Mouse (Mus musculus) intestine, postnatal 0 days (tissue): ENCODE measurements around the gene Znhit2. TPM values are rescaled to one million over a fixed set of nuclear protein-coding genes. Genes with fewer than 3 reads are reported as not detected.

Experiments
- ATAC-seq: fragments of 200-750 bp; cut with Nextera tagmentation; 2 replicates; pipeline ENCODE4 v1.8.0; 2017; ENCODE audit warnings: mild to moderate bottlenecking, moderate TSS enrichment, moderate library complexity
- H3K27ac ChIP-seq: fragments of 300-500 bp; sonication (generic); 2 replicates; pipeline ENCODE4 v1.5.1; 2014; ENCODE audit warnings: mild to moderate bottlenecking, low read depth, low read length, moderate library complexity
- H3K27me3 ChIP-seq: fragments of 300-500 bp; sonication (generic); replicated peaks from 2 replicates; pipeline ENCODE4 v1.6.1; 2014; ENCODE audit warnings: low read length, mixed read lengths; ENCODE audit not compliant: control insufficient read depth, insufficient read depth
- H3K36me3 ChIP-seq: fragments of 300-500 bp; sonication (generic); 2 replicates; pipeline ENCODE4 v1.6.1; 2014; ENCODE audit warnings: mild to moderate bottlenecking, moderate library complexity; ENCODE audit not compliant: control insufficient read depth, insufficient read depth
- H3K4me1 ChIP-seq: fragments of 300-500 bp; sonication (generic); replicated peaks from 2 replicates; pipeline ENCODE4 v1.6.1; 2014; ENCODE audit warnings: antibody characterized with exemption, low read length, mixed read lengths; ENCODE audit not compliant: control insufficient read depth, insufficient read depth
- H3K4me2 ChIP-seq: fragments of 300-500 bp; sonication (generic); replicated peaks from 2 replicates; pipeline ENCODE4 v1.6.1; 2014; ENCODE audit warnings: low read depth, mild to moderate bottlenecking, moderate library complexity
- H3K4me3 ChIP-seq: fragments of 300-500 bp; sonication (generic); 2 replicates; pipeline ENCODE4 v1.5.1; 2014; ENCODE audit warnings: low read depth, low read length
- H3K9ac ChIP-seq: fragments of 300-500 bp; sonication (generic); 2 replicates; pipeline ENCODE4 v1.6.1; 2014; ENCODE audit warnings: mild to moderate bottlenecking, low read depth, low read length
- H3K9me3 ChIP-seq: fragments of 300-500 bp; sonication (generic); 2 replicates; pipeline ENCODE4 v1.6.1; 2016; ENCODE audit warnings: mixed run types; ENCODE audit not compliant: control insufficient read depth
- CTCF ChIP-seq: sonication (generic); IDR thresholded peaks from 2 replicates; pipeline ENCODE4 v1.5.1; 2016; ENCODE audit warnings: low read depth, mild to moderate bottlenecking, control low read depth, antibody characterized with exemption, moderate library complexity
- WGBS: fragments of 180-500 bp; shearing (Covaris S2); extraction: QIAGEN DNeasy Blood & Tissue Kit; methylation state at CpG from one replicate; pipeline ENCODE4 v1.1.7; 2014; 5-methylcytosine and 5-hydroxymethylcytosine counted together
- polyA plus RNA-seq: library from polyadenylated mRNA; unstranded; fragments of >200 nt; fragmentation: Nextera tagmentation; extraction: Ambion mirVana; gene quantifications from 2 replicates; pipeline ENCODE4 v1.2.1, GENCODE M21; 2015

Gene Znhit2
- polyA plus RNA-seq, 1 experiment from 2014 or later, result 30.8 TPM

DNA sequence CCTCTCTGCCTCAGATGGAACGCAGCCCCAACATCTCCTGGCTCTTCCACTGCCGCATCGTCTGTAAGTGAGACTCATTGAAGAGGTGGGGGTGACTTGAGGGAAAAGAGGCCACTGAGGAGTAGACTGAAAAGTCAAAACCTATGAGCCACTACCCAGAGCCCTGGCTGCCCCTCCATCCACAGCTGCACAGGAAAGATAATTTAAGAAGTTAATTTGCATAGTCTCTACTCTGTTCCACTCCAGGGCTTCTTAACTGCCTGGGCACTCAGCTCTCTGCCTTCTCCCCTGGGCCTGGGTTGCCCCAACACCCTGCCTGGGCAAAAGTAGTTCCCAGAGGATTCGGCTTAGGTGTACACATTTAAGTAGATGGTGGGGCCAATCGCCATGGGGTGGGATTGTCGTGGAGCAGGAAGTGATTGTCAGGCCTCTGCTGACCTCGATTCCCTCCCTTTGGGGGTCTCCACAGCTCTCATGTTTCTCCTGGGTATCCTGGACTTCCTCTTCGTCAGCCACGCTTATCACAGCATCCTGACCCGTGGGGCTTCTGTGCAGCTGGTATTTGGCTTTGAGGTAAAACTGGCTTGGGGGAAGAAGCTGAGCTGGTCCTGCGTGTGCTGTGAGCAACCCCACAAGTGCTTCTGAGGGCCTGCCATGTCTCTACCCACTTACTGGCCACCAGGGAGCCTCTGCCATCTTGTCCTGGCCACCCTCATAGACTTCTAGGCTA, 12.1 kb upstream of the Znhit2 start:
- no peak overlapping the region for H3K9ac ChIP-seq
- no peak for ATAC-seq
- 88% methylated on average over 11 of the region's 11 CpGs for WGBS
- H3K4me2 ChIP-seq, result no peak overlapping the region
- peaks cover 56% of the 10 kb centered on the region for H3K36me3 ChIP-seq
- no peak overlapping the region for H3K4me3 ChIP-seq
- no peaks in the 10 kb centered on the region for H3K9me3 ChIP-seq
- no peaks in the 10 kb centered on the region for H3K27me3 ChIP-seq
- TF ChIP-seq CTCF, result no peak
- H3K4me1 ChIP-seq, result no peaks in the 10 kb centered on the region; the same call in 1 of the 2 replicates
- no peak overlapping the region for H3K27ac ChIP-seq

DNA sequence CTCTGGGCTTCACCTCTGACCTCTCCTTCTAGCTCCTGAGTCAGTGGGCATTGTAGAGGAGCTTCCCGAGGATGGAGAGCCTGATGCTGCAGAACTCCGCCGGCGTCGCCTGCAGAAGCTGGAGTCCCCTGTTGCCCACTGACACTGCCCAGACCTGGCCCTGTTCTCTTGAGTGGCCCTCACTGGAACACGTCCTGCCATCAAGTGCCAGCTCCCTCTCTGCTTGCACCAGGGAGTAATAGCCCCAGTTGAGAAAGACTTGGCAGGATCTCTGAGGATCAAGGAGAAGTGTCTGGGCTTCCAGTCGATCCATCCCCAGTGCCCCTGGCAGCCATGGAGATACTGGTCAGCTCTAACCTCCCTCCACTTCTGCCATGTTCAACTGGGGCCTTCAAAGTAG, 8.5 kb upstream of the Znhit2 start:
- Histone ChIP-seq H3K4me1 (peaks cover 4% of the 10 kb centered on the region), H3K9me3 (no peaks in the 10 kb centered on the region), H3K4me2 (no peak overlapping the region), H3K27ac (no peak overlapping the region), H3K27me3 (no peaks in the 10 kb centered on the region), H3K36me3 (peaks cover 73% of the 10 kb centered on the region), H3K4me3 (no peak overlapping the region), H3K9ac (no peak overlapping the region)
- 81% methylated on average over 7 of the region's 7 CpGs for WGBS
- ATAC-seq, result no peak
- no peak for TF ChIP-seq CTCF

DNA sequence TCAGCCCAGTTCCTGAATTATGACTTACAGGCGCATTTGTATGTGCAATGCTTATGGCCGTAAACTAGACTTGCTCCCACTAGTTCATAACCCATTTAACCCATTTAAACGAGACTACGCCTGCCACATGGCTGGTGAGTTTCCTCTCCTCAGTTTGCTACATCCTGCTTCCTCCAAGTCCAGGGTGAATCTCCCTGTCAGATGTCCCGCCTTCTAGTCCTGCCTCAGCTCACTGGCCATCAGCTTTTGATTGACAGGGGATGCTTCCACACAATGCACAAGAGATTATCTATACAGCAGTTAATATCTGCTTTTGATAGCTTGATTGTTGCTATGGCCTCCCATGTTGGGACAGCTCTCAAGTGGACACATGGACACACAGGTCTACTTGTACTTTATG, 6.7 kb upstream of the Znhit2 start:
- TF ChIP-seq CTCF, result no peak
- WGBS, result 57% methylated on average over 5 of the region's 5 CpGs
- Histone ChIP-seq H3K4me2 (no peak overlapping the region), H3K9ac (no peak overlapping the region), H3K4me3 (no peak overlapping the region), H3K36me3 (peaks cover 65% of the 10 kb centered on the region), H3K4me1 (peaks cover 4% of the 10 kb centered on the region; the same call in 1 of the 2 replicates), H3K9me3 (no peaks in the 10 kb centered on the region), H3K27ac (peak overlapping the region; percentile 28; the same call in 1 of the 2 replicates), H3K27me3 (no peaks in the 10 kb centered on the region)
- ATAC-seq, result no peak

DNA sequence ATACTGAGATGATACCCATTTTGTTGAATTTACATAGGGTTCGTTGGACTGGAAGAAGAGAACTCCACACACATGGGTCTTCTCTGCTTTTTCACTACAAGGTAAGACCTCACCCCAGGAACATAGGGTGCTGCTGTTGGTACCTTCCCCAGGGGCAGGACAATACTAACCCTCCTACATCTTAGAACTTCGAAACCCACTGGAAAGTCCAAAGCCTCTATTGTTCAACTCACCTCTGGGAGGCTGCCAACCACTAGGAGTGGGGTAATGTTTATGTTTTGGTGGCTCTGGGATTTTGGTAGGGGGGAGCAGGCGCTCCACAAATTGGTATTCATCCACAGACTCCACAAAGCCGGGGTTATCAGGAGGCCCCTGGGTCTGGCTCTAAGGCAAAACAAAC, 4.3 kb upstream of the Znhit2 start:
- H3K4me1 ChIP-seq, result peaks cover 4% of the 10 kb centered on the region; the same call in 1 of the 2 replicates
- peak overlapping the region; percentile 73 for H3K4me2 ChIP-seq
- no peaks in the 10 kb centered on the region for H3K27me3 ChIP-seq
- WGBS, result 41% methylated on average over 4 of the region's 4 CpGs
- H3K27ac ChIP-seq, result no peak overlapping the region
- H3K36me3 ChIP-seq, result peaks cover 41% of the 10 kb centered on the region
- no peak for ATAC-seq
- peak overlapping the region; percentile 62 for H3K4me3 ChIP-seq
- H3K9ac ChIP-seq, result peak overlapping the region; percentile 63
- no peaks in the 10 kb centered on the region for H3K9me3 ChIP-seq
- no peak for TF ChIP-seq CTCF

DNA sequence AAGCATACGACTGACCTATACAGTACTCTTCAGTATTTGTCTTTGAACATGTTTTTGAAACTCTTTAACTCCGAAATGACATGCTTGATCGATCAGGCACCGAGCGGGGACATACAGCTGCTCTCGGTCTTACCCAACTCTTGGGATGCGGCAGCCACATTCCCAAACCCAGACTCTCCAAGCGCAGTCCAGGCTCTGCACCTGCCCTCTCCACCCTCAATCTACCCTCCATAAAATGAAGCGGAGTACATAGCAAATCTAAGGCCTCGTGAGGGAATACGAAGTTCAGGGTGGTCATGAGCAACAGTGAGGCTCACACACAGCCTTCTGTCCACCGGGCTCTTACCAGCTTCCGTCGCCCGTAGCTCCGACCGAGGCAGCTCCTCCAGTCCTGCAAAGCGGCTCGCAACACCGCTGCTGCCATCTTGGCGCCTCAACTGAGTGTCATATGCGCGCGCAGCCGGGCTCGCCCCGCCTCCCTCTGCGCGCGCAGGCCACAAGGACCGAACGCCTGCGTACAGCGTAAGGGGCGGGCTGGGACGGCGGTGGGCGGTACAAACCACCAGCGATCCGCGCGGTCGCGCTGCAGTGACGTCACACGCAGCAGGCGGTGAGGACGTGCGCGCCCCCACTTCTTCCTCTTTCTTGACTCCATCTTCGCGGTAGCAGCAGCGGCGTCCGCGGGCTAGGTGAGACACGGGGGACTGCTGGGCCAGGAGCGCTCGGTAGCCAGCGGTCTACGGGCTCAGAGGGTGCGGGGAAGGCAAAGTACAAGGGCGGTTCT, 3.5 kb upstream of the Znhit2 start, which contains the start of the genes Mrpl49 and Fau:
Gene Mrpl49 (minus strand): TSS at position 473 of the 784 bp plus-strand sequence.
Gene Fau (plus strand): TSS at position 532 of the 784 bp plus-strand sequence.
- H3K27ac ChIP-seq, result peak within 1 kb of the TSS; percentile 51
- H3K9ac ChIP-seq, result peak within 1 kb of the TSS; percentile 63
- peaks cover 33% of the 10 kb centered on the region for H3K36me3 ChIP-seq
- H3K4me2 ChIP-seq, result peak within 1 kb of the TSS; percentile 73
- ATAC-seq, result peak; percentile 84
- H3K9me3 ChIP-seq, result no peaks in the 10 kb centered on the region
- no peaks in the 10 kb centered on the region for H3K27me3 ChIP-seq
- H3K4me3 ChIP-seq, result peak within 1 kb of the TSS; percentile 62
- H3K4me1 ChIP-seq, result peaks cover 9% of the 10 kb centered on the region; the same call in 1 of the 2 replicates
- WGBS, result under 1% methylated on average over 61 of the region's 63 CpGs
- no peak for TF ChIP-seq CTCF

DNA sequence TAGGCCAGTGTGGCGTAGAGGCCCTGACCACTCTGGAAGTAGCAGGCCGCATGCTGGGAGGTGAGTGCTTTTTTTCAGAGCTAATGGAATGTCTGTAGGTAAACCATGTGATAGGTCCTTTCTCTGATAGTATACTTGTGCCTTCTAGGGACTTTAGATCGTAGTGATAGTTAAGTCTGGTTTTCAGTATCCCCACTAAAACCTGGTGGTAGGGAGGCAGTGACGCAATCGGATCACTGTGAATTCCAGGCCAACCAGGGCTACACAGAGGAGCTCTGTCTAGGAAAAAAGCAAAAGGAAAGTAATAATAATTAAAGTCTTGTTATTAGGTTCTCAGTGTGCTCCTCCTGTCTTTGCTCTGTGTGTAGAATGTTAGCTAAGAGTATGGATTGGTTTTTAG, 2.5 kb upstream of the Znhit2 start:
- H3K27me3 ChIP-seq, result no peaks in the 10 kb centered on the region
- peaks cover 12% of the 10 kb centered on the region; the same call in 1 of the 2 replicates for H3K4me1 ChIP-seq
- peak overlapping the region; percentile 63 for H3K9ac ChIP-seq
- no peaks in the 10 kb centered on the region for H3K9me3 ChIP-seq
- peak overlapping the region; percentile 73 for H3K4me2 ChIP-seq
- H3K27ac ChIP-seq, result peak overlapping the region; percentile 51
- H3K36me3 ChIP-seq, result peaks cover 23% of the 10 kb centered on the region
- ATAC-seq, result no peak
- WGBS, result 17% methylated on average over 5 of the region's 5 CpGs
- H3K4me3 ChIP-seq, result peak overlapping the region; percentile 62
- TF ChIP-seq CTCF, result no peak
